Mouse (Mus musculus): ENCODE measurements around the gene Frmd8.

The Frmd8 gene

DNA sequence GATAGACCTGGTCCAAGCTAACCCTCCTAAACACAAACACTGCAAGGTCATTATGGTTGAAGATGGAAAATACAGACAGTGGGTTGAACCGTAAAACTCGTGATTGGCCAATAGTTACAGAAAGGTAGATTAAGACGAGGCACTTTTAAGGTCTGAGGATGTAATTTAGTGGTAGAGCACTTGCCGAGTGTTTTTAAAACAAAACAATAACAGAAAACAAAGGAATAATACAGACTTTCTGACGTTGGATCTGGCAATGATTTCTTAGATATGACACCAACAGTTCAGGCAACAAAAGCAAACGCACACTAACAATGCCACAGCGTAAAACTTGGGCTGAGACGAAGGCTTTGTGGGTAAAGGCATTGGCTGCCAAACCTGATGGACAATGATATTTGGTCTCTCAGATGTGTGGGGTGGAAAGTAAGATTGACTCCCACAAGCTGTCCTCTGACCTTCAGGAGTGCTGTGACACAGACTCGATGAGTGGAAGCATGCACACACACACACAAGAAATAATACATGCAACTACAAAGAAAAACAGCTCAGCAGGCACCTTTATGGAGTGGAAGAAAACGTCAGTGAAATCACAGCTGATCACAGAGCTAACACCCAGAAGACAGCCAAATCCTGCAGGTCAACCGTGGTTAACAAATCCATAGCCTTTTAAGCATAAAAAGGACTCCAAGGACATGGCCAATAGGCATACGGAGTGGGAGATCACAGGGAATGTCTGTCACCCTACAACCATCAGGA is 36.8 kb downstream of the Frmd8 start:
- peak; percentile 66 for DNase-seq (ENCODE audit: low spot score)

GRCm38 (mm10) chr19:5837606-5838005 is 37.5 kb downstream of the Frmd8 start:
- DNase-seq (ENCODE audit: low spot score): peak; percentile 60

DNA sequence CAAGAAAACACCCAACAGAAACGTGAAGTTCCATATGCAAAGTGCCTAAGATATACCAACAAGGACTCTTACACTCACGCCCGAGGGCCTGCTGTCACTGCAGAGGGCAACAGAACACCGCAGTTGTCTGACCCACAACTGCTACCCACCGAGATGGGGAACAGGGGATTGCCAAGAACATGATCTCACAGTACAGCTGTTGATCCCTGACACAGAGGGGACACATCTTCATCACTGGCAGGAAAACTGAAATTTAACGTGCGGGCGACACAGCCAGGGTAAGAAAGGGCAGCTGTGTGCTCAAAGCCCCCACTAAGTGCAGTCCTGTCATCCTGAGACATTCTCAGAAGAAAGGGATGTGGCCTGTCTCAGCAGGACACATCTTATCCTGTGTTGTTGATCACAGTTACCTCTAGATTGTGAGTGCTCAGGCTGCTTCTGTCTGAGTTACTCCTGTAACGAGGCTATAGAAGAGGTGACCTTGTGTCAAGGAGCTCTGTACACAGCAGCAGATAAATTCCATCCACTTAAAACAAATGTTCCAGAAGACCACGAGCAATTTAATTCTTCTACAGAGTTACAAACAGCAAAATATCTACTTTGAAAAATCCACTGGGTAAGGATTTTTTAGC is 38.0 kb downstream of the Frmd8 start:
- no peak for DNase-seq (ENCODE audit: low spot score)

DNA sequence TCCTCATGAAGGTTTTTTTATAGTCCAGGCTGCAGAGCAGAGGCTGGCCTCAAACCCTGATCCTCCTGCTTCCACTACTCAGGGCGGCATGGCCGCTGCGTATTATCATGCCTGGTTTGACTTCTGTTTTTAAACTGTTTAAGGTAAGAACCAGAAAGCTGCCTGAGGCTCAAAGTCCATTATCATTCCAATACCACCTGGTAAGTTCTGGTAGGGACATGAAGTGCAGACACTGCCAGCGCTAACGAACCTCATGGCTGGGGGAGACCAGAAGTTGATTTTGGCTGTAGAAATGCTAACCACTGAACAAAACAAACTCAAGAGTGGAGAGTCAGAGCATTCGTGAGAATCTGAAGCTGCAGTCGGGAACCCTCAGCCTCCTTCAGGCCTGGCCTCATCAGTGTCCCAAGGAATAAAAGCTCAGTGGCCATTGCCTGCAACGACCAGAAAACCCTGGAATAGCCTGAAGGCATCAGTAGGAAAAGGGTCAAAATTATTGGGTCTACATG is 39.1 kb downstream of the Frmd8 start:
- no peak for DNase-seq (ENCODE audit: low spot score)

- peak; percentile 62 for DNase-seq (ENCODE audit: low spot score)
Observed at GRCm38 (mm10) chr19:5835054-5835921, 39.8 kb downstream of the Frmd8 start.

DNA sequence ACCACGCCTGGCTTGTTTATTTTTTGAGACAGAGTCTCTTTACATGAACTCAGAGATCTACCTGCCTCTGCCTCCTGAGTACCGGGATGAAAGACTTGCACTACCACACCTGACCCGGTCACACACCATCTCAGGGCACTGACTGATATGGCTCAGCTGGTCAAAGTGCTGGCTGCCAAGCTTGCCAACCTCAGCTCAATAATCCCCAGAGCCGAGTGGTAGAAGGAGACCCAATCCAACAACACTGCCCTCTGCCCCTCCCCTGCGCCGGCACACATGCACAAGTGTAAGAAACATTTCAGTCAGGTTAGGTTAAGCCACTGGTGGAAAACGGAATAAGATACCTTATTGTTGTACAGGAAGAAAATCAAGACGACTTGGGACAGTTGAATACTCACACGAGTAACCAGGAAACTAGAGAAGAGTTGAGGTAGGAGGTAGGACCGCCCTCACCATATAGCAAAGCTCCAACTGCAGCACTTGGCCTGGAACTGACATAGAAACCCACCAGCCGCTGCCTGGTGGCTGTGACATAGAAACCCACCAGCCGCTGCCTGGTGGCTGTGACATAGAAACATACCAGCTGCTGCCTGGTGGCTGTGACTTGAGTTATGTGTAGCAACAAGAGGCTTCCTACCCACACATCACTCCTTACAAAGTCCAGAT is 40.7 kb downstream of the Frmd8 start:
- DNase-seq (ENCODE audit: low spot score): peak; percentile 53

- DNase-seq (ENCODE audit: low spot score): peak; percentile 69
Observed at GRCm38 (mm10) chr19:5833287-5834100, 41.6 kb downstream of the Frmd8 start.

DNA sequence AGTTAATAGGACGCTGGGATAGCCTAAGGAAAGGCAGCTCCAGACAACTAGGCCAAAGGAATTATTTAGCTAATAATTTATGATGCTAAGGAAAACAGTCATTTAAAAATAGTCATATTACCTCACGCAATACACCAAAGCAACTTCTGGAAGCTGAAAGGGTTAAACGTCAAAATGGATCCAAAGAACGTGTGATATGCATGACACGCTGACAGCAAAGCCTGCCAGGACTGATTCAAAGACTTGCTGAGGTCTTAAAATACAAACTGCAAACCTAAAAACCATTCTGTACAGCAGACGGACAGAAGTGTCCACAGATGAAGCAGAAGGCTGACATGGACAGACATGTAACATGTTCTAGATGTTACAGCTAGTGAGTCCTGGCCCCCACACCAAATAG is 42.7 kb downstream of the Frmd8 start:
- DNase-seq (ENCODE audit: low spot score): no peak

DNA sequence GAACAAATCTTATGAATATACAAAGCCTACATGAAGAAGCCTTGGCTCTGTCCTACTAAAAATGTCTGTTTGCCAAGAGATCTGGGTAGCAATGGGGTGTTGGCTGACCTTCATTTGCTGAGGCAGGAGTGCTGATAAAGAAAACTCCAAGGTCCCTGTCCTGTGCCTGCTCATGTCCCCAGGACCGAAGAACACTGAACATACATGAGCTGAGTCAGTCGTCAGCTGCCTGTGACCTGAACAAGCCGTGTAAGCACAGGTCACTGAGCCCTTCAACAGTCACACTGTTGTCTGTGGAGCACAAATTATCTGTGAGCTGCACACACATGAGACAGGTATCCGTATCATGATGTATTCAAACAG is 43.1 kb downstream of the Frmd8 start:
- DNase-seq (ENCODE audit: low spot score): peak; percentile 56

- DNase-seq (ENCODE audit: low spot score): peak; percentile 45
Observed at GRCm38 (mm10) chr19:5831224-5831957, 43.7 kb downstream of the Frmd8 start.

- peak; percentile 28 for DNase-seq (ENCODE audit: low spot score)
Observed at GRCm38 (mm10) chr19:5830776-5831175, 44.3 kb downstream of the Frmd8 start.

- no peak for DNase-seq (ENCODE audit: low spot score)
Observed at GRCm38 (mm10) chr19:5829958-5830615, 45.0 kb downstream of the Frmd8 start.

DNA sequence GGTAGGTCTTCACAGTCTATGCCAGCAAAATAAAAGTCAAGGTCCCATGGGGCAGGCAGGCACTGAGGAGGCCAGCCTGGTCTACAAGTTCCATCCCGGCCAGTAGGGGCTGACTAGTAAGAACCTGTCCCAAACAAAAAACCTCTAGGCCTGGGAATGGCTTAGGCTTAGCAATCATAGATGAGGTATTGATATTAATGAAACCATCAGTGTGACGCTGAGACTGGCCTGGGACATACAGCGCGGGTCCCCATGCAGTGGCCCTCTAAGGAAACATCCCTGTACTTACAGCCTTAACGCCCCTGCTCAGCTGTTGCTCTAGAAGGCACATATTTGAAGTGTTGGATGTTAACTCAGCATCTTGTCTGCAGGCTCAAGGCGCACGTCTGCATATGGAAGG is 46.2 kb downstream of the Frmd8 start:
- DNase-seq (ENCODE audit: low spot score): no peak

- peak; percentile 46 for DNase-seq (ENCODE audit: low spot score)
Observed at GRCm38 (mm10) chr19:5828155-5828554, 46.9 kb downstream of the Frmd8 start.

DNA sequence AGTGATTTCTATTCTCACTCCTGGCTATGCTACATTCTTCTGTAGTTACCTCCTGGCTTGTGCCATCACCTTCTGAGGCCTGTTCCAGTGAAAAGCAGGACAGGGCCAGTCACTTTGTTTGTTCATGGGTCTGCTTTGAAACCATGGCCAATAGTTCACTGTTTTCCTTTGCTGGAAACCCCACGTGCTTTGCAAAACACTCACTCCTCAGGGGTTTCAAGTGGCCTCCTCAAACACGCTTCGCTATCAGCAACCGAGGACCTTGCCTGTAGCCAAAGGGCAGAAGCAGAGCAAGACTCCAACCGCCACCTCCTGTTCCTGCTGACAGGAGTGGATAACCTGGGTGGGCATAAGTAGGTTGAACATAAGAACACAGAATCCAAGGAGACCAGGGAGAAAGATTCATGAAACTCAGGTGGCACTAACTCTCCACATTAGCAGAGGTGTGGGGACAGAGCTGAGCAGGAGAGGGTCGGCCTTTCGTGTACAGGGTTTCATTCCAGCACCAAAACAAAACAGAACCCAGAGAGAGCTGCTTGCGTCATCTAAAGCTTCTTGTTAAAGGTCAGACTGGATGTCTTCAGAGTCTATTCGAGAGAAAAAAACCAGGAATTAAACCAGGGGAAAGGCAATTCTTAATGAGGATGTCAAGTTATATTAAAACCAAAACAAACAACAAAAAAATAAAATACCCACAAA is 47.5 kb downstream of the Frmd8 start:
- peak; percentile 78 for DNase-seq (ENCODE audit: low spot score)

DNA sequence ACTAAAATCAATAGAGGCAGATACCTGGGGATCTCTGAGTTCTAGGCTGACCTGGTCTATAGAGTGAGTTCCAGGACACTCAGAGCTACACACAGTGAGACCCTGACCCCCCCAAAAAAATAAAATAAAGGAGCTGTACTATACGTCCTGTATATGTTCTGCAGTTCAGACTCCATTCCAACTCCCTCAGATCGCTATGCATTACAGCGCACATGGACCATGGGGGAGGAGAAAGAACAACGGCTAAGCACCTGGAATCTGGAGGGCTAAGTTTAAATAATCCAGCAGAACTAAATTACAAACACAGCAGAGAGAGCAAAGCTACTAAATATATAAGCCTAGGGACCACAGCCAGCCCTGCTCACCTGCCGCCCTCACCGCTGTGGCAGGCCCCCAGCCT is 48.0 kb downstream of the Frmd8 start:
- no peak for DNase-seq (ENCODE audit: low spot score)

- peak; percentile 42 for DNase-seq (ENCODE audit: low spot score)
Observed at GRCm38 (mm10) chr19:5826731-5827002, 48.4 kb downstream of the Frmd8 start.

GRCm38 (mm10) chr19:5825901-5826730 is 49.0 kb downstream of the Frmd8 start:
- DNase-seq (ENCODE audit: low spot score): no peak
